Mouse (Mus musculus) forebrain, embryonic 16.5 days (tissue): ENCODE data around the gene Kcnip4. TPM values are rescaled to one million over a fixed set of nuclear protein-coding genes. Genes with fewer than 3 reads are reported as not detected.

Source experiments
- ATAC-seq: fragments of 200-750 bp; cut with Nextera tagmentation; 2 replicates; pipeline ENCODE4 v1.8.0; 2017; ENCODE audit warnings: mild to moderate bottlenecking, moderate library complexity
- H3K27ac ChIP-seq: fragments of 300-500 bp; sonication (generic); 2 replicates; pipeline ENCODE4 v1.5.1; 2014; ENCODE audit warnings: low read length, control low read depth
- H3K27me3 ChIP-seq: fragments of 300-500 bp; sonication (generic); replicated peaks from 2 replicates; pipeline ENCODE4 v1.6.1; 2014; ENCODE audit warnings: low read length; ENCODE audit not compliant: control insufficient read depth, insufficient read depth
- H3K36me3 ChIP-seq: fragments of 300-500 bp; sonication (generic); 2 replicates; pipeline ENCODE4 v1.6.1; 2014; ENCODE audit not compliant: control insufficient read depth, insufficient read depth
- H3K4me1 ChIP-seq: fragments of 300-500 bp; sonication (generic); replicated peaks from 2 replicates; pipeline ENCODE4 v1.6.1; 2014; ENCODE audit warnings: low read length; ENCODE audit not compliant: control insufficient read depth, insufficient read depth
- H3K4me2 ChIP-seq: fragments of 300-500 bp; sonication (generic); 2 replicates; pipeline ENCODE4 v1.6.1; 2014; ENCODE audit warnings: mild to moderate bottlenecking, low read length, control low read depth
- H3K4me3 ChIP-seq: fragments of 300-500 bp; sonication (generic); replicated peaks from 2 replicates; pipeline ENCODE4 v1.5.1; 2014; ENCODE audit warnings: mild to moderate bottlenecking, low read length, control low read depth
- H3K9ac ChIP-seq: fragments of 300-500 bp; sonication (generic); replicated peaks from 2 replicates; pipeline ENCODE4 v1.6.1; 2014; ENCODE audit warnings: low read depth, low read length, control low read depth
- H3K9me3 ChIP-seq: fragments of 300-500 bp; sonication (generic); 2 replicates; pipeline ENCODE4 v1.6.1; 2016; ENCODE audit warnings: low read length; ENCODE audit not compliant: control insufficient read depth
- WGBS: fragments of 180-500 bp; shearing (Covaris S2); extraction: QIAGEN DNeasy Blood & Tissue Kit; methylation state at CpG from one replicate; pipeline ENCODE4 v1.1.7; 2014; 5-methylcytosine and 5-hydroxymethylcytosine counted together
- polyA plus RNA-seq: library from polyadenylated mRNA; unstranded; fragments of >200 nt; fragmentation: Nextera tagmentation; extraction: Ambion mirVana; gene quantifications from 2 replicates; pipeline ENCODE4 v1.2.1, GENCODE M21; 2015

Kcnip4 gene
- polyA plus RNA-seq, 1 experiment from 2014 or later, result 8.8 TPM

GRCm38 (mm10) chr5:49241708-49242107 is 283.0 kb downstream of the Kcnip4 start:
- H3K36me3 ChIP-seq, result no peaks in the 10 kb centered on the region
- no peaks in the 10 kb centered on the region for H3K4me1 ChIP-seq
- H3K4me2 ChIP-seq, result no peak overlapping the region
- no peak for ATAC-seq
- H3K27ac ChIP-seq, result no peak overlapping the region
- no peak overlapping the region for H3K4me3 ChIP-seq
- H3K27me3 ChIP-seq, result no peaks in the 10 kb centered on the region
- no peaks in the 10 kb centered on the region for H3K9me3 ChIP-seq
- no peak overlapping the region for H3K9ac ChIP-seq
- 100% methylated on average over 6 of the region's 6 CpGs for WGBS

- Histone ChIP-seq H3K27ac (no peak overlapping the region), H3K9me3 (no peaks in the 10 kb centered on the region), H3K27me3 (no peaks in the 10 kb centered on the region), H3K4me1 (no peaks in the 10 kb centered on the region; the same call in 1 of the 2 replicates), H3K4me3 (no peak overlapping the region), H3K9ac (no peak overlapping the region), H3K36me3 (no peaks in the 10 kb centered on the region), H3K4me2 (no peak overlapping the region)
- no peak for ATAC-seq
- WGBS, result 43% methylated on average over 4 of the region's 4 CpGs
Observed at GRCm38 (mm10) chr5:49201164-49201756, 323.4 kb downstream of the Kcnip4 start.

- Histone ChIP-seq H3K4me3 (no peak overlapping the region), H3K27me3 (no peaks in the 10 kb centered on the region), H3K36me3 (no peaks in the 10 kb centered on the region), H3K9ac (no peak overlapping the region), H3K9me3 (no peaks in the 10 kb centered on the region), H3K4me1 (no peaks in the 10 kb centered on the region), H3K4me2 (no peak overlapping the region), H3K27ac (no peak overlapping the region)
- no peak for ATAC-seq
- 77% methylated on average over 1 of the region's 1 CpGs for WGBS
Observed at GRCm38 (mm10) chr5:49188236-49188635, 336.5 kb downstream of the Kcnip4 start.

- peak; percentile 95 for ATAC-seq
- no peak overlapping the region for H3K4me2 ChIP-seq
- H3K4me1 ChIP-seq, result no peaks in the 10 kb centered on the region; the same call in 1 of the 2 replicates
- no peaks in the 10 kb centered on the region for H3K27me3 ChIP-seq
- WGBS, result 43% methylated on average over 2 of the region's 2 CpGs
- H3K27ac ChIP-seq, result no peak overlapping the region
- H3K4me3 ChIP-seq, result no peak overlapping the region
- H3K9me3 ChIP-seq, result no peaks in the 10 kb centered on the region
- no peaks in the 10 kb centered on the region for H3K36me3 ChIP-seq
- no peak overlapping the region for H3K9ac ChIP-seq
Observed at GRCm38 (mm10) chr5:49150116-49150811, 374.4 kb downstream of the Kcnip4 start.

GRCm38 (mm10) chr5:49149684-49150083 is 375.0 kb downstream of the Kcnip4 start:
- H3K9me3 ChIP-seq, result no peaks in the 10 kb centered on the region
- no peaks in the 10 kb centered on the region; the same call in 1 of the 2 replicates for H3K4me1 ChIP-seq
- H3K4me3 ChIP-seq, result no peak overlapping the region
- no peaks in the 10 kb centered on the region for H3K36me3 ChIP-seq
- no peaks in the 10 kb centered on the region for H3K27me3 ChIP-seq
- ATAC-seq, result peak; percentile 39
- H3K9ac ChIP-seq, result no peak overlapping the region
- 68% methylated on average over 2 of the region's 2 CpGs for WGBS
- no peak overlapping the region for H3K27ac ChIP-seq
- no peak overlapping the region for H3K4me2 ChIP-seq

GRCm38 (mm10) chr5:49095432-49095831 is 429.3 kb downstream of the Kcnip4 start:
- ATAC-seq, result no peak
- Histone ChIP-seq H3K4me3 (no peak overlapping the region), H3K4me2 (no peak overlapping the region), H3K27me3 (no peaks in the 10 kb centered on the region), H3K4me1 (no peaks in the 10 kb centered on the region), H3K27ac (no peak overlapping the region), H3K36me3 (no peaks in the 10 kb centered on the region), H3K9me3 (no peaks in the 10 kb centered on the region), H3K9ac (no peak overlapping the region)
- 74% methylated on average over 5 of the region's 5 CpGs for WGBS

GRCm38 (mm10) chr5:49094945-49095344 is 429.8 kb downstream of the Kcnip4 start:
- Histone ChIP-seq H3K4me1 (no peaks in the 10 kb centered on the region), H3K4me3 (no peak overlapping the region), H3K27ac (no peak overlapping the region), H3K9me3 (no peaks in the 10 kb centered on the region), H3K36me3 (no peaks in the 10 kb centered on the region), H3K4me2 (no peak overlapping the region), H3K27me3 (no peaks in the 10 kb centered on the region), H3K9ac (no peak overlapping the region)
- WGBS, result 37% methylated on average over 2 of the region's 2 CpGs
- no peak for ATAC-seq

GRCm38 (mm10) chr5:49094306-49094705 is 430.4 kb downstream of the Kcnip4 start:
- Histone ChIP-seq H3K4me2 (no peak overlapping the region), H3K9me3 (no peaks in the 10 kb centered on the region), H3K9ac (no peak overlapping the region), H3K27me3 (no peaks in the 10 kb centered on the region), H3K36me3 (no peaks in the 10 kb centered on the region), H3K4me1 (no peaks in the 10 kb centered on the region), H3K4me3 (no peak overlapping the region), H3K27ac (no peak overlapping the region)
- 47% methylated on average over 3 of the region's 3 CpGs for WGBS
- no peak for ATAC-seq

- no peak overlapping the region for H3K4me3 ChIP-seq
- no peaks in the 10 kb centered on the region for H3K36me3 ChIP-seq
- WGBS, result 8% methylated on average over 6 of the region's 6 CpGs
- H3K27ac ChIP-seq, result no peak overlapping the region
- H3K9me3 ChIP-seq, result no peaks in the 10 kb centered on the region
- no peaks in the 10 kb centered on the region for H3K27me3 ChIP-seq
- no peak overlapping the region for H3K9ac ChIP-seq
- no peaks in the 10 kb centered on the region for H3K4me1 ChIP-seq
- no peak overlapping the region for H3K4me2 ChIP-seq
- ATAC-seq, result peak; percentile 97
Observed at GRCm38 (mm10) chr5:49090122-49090680, 434.5 kb downstream of the Kcnip4 start.
